Mouse (Mus musculus) small intestine, adult 2 months (tissue): ENCODE measurements around the gene Pex10.

Experiments
- CTCF ChIP-seq: fragments of 200-500 bp; IDR thresholded peaks from 2 replicates; pipeline ENCODE4 v1.5.1; 2012; ENCODE audit warnings: low read depth, mild to moderate bottlenecking, control low read depth, inconsistent platforms, low read length, moderate library complexity, mixed read lengths; ENCODE audit not compliant: insufficient replicate concordance, insufficient read length; ENCODE audit errors: extremely low read depth
- POLR2A ChIP-seq: fragments of 200-500 bp; IDR thresholded peaks from 2 replicates; pipeline ENCODE4 v1.6.1; 2012; ENCODE audit warnings: low read depth, mild to moderate bottlenecking, control low read depth, inconsistent platforms, low read length, moderate library complexity

DNA sequence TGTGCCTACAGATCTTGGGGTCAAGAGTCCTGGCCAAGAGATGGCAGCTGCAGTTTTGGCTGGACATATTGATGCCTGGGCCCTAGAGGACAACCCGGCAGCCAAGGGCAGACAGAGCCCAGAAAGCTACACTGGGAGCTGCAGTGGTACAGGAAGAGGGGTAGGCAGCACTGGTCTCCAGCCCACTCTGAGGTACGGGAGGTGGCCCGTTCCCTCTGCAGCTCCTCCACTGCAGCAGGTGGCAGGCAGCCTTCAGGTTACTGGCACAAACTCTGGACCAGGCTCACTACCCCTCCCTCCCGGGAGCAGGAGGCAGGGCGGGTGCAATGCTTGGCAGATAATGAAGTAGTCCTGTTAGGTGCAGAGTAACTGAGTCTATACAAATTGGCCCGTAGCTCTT, 26.1 kb upstream of the Pex10 start:
- TF ChIP-seq CTCF (no peak), POLR2A (no peak)
